Mouse (Mus musculus) liver, postnatal 0 days (tissue): ENCODE measurements at regions not wholly inside any gene's neighbourhood (a gene's known extent, or its start where the extent isn't known, plus 50 kb on each side); places are given as distances from the start of the nearest gene placed in this dataset.

ENCODE experiments used
- ATAC-seq: fragments of 200-750 bp; cut with Nextera tagmentation; 2 replicates; pipeline ENCODE4 v1.8.0; 2017; ENCODE audit warnings: mild to moderate bottlenecking, moderate library complexity
- DNase-seq: peaks from one replicate; pipeline ENCODE4 v3.0.0-alpha.2; 2016
- H3K27ac ChIP-seq: fragments of 300-500 bp; sonication (generic); 2 replicates; pipeline ENCODE4 v1.5.1; 2014; ENCODE audit warnings: antibody characterized with exemption, moderate library complexity, mild to moderate bottlenecking, low read depth
- H3K27me3 ChIP-seq: fragments of 300-500 bp; sonication (generic); 2 replicates; pipeline ENCODE4 v1.6.1; 2014; ENCODE audit warnings: low read length, control low read depth, mixed read lengths; ENCODE audit not compliant: insufficient read depth
- H3K36me3 ChIP-seq: fragments of 300-500 bp; sonication (generic); replicated peaks from 2 replicates; pipeline ENCODE4 v1.6.1; 2014; ENCODE audit warnings: mild to moderate bottlenecking, control low read depth, low read length, moderate library complexity, mixed read lengths; ENCODE audit not compliant: insufficient read depth
- H3K4me1 ChIP-seq: fragments of 300-500 bp; sonication (generic); 2 replicates; pipeline ENCODE4 v1.6.1; 2014; ENCODE audit warnings: antibody characterized with exemption, mild to moderate bottlenecking, control low read depth; ENCODE audit not compliant: insufficient read depth
- H3K4me2 ChIP-seq: fragments of 300-500 bp; sonication (generic); 2 replicates; pipeline ENCODE4 v1.6.1; 2014; ENCODE audit warnings: low read depth, mild to moderate bottlenecking, low read length, moderate library complexity, mixed read lengths
- H3K4me3 ChIP-seq: fragments of 300-500 bp; sonication (generic); 2 replicates; pipeline ENCODE4 v1.5.1; 2014; ENCODE audit warnings: low read depth, low read length
- H3K9ac ChIP-seq: fragments of 300-500 bp; sonication (generic); replicated peaks from 2 replicates; pipeline ENCODE4 v1.6.1; 2014; ENCODE audit warnings: mild to moderate bottlenecking, moderate library complexity
- H3K9me3 ChIP-seq: fragments of 300-500 bp; sonication (generic); 2 replicates; pipeline ENCODE4 v1.6.1; 2016; ENCODE audit warnings: mild to moderate bottlenecking, control low read depth, low read length, mixed read lengths
- CTCF ChIP-seq: sonication (generic); IDR thresholded peaks from 2 replicates; pipeline ENCODE4 v1.5.1; 2016; ENCODE audit warnings: antibody characterized with exemption, low read depth
- EP300 ChIP-seq: IDR thresholded peaks from 2 replicates; pipeline ENCODE4 v1.6.1; 2016; ENCODE audit warnings: antibody characterized with exemption, low read depth, mild to moderate bottlenecking
- whole genome bisulfite sequencing: fragments of 180-500 bp; shearing (Covaris S2); extraction: QIAGEN DNeasy Blood & Tissue Kit; methylation state at CpG from one replicate; pipeline ENCODE4 v1.1.7; 2014; ENCODE audit not compliant: insufficient replicate concordance; 5-methylcytosine and 5-hydroxymethylcytosine counted together

DNA sequence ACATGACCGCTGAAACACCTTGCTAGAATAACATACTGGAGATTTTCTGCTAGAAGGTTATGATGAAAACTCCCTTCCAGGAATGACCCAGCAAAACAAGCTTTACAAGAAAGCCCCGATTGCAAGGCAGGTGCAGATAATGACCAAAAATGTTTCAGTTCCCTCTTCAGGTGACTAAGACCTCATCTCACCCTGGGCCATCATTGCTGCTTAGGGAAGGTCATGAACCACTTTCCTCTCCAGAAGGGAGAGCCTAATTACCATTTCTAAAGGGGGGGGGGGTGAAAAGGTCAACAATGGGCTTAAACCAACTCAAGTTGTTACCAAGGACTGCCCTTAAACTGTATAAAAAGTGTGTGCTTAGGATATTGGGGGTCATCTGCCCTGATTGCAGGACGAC, 59.8 kb upstream of the Speer4c start:
- WGBS, result 38% methylated on average over 3 of the region's 3 CpGs
- no peak overlapping the region for H3K4me3 ChIP-seq
- no peaks in the 10 kb centered on the region for H3K36me3 ChIP-seq
- no peaks in the 10 kb centered on the region for H3K4me1 ChIP-seq
- no peak overlapping the region for H3K9ac ChIP-seq
- H3K9me3 ChIP-seq, result no peaks in the 10 kb centered on the region
- DNase-seq (no peak), ATAC-seq (no peak)
- H3K4me2 ChIP-seq, result no peak overlapping the region
- TF ChIP-seq EP300 (no peak), CTCF (no peak)
- no peak overlapping the region for H3K27ac ChIP-seq
- no peaks in the 10 kb centered on the region for H3K27me3 ChIP-seq

DNA sequence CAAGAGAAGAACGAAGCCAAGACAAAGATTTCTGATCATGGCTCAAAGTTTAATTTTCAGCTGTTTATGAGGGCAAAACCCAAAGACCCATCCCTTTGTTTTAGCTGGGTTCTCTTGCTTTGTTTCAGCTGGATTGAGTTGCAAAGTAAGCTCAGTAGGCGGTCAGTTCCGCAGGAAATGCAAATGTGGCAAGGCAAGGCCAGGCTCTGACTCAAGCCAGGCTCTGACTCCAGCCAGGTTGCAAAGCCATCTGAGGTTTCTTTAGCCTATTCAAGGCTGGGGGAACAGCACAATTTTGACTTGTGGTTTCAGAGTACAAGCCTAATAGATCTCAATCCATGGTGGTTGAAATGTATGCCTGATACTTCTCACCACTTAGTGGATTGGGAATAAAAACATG, 60.5 kb upstream of the Speer4c start:
- Histone ChIP-seq H3K27ac (no peak overlapping the region), H3K27me3 (no peaks in the 10 kb centered on the region), H3K4me2 (no peak overlapping the region), H3K4me1 (no peaks in the 10 kb centered on the region), H3K4me3 (no peak overlapping the region), H3K9ac (no peak overlapping the region), H3K36me3 (no peaks in the 10 kb centered on the region), H3K9me3 (no peaks in the 10 kb centered on the region)
- DNase-seq (no peak), ATAC-seq (no peak)
- WGBS, result 28% methylated on average over 3 of the region's 3 CpGs
- TF ChIP-seq CTCF (no peak), EP300 (no peak)

DNA sequence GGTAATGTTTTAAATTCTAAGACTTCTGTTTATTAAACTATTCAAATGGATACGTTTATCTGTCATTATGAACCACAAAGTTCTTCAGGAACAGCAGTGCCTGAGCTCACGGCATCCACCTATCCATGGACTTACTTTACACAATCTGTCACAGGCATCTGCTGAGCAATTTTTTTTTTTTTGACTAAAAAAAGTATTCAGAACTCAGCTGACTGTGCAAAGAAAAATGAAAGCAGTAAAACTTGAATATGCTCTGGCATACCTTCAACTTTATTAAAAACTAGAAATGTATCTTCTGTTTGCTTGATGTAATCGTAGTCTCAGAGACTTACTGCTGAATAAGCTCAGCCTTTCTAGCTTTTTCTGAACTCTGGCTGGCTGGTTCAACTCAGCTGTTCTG, 62.0 kb upstream of the Speer4c start:
- Histone ChIP-seq H3K9me3 (no peaks in the 10 kb centered on the region), H3K4me1 (no peaks in the 10 kb centered on the region), H3K27ac (no peak overlapping the region), H3K27me3 (no peaks in the 10 kb centered on the region), H3K36me3 (no peaks in the 10 kb centered on the region), H3K9ac (no peak overlapping the region), H3K4me3 (no peak overlapping the region), H3K4me2 (no peak overlapping the region)
- 63% methylated on average over 3 of the region's 3 CpGs for WGBS
- no peak for DNase-seq
- TF ChIP-seq CTCF (no peak), EP300 (no peak)
- no peak for ATAC-seq

DNA sequence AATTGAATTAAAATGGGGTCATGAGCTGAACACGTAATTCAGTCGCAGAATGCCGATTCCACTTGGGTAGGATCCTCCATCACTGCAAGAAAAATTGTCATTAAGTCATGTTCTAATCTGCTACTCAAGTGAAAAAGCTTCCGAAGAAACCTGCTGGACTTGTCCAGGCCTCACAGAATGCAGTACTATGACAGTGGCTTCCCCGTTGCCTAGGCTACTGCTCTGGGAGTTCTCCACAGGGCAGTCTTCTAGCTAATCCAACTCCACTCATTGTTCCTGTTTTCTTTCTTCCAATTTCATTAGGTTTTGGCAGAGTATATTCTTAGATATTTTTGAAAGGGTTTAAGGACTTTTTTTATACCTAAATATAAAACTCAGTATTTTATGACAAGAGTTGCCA, 89.5 kb upstream of the Speer4c start:
- H3K36me3 ChIP-seq, result no peaks in the 10 kb centered on the region
- H3K9ac ChIP-seq, result no peak overlapping the region
- no peaks in the 10 kb centered on the region for H3K4me1 ChIP-seq
- no peak overlapping the region for H3K4me2 ChIP-seq
- WGBS, result 83% methylated on average over 5 of the region's 5 CpGs
- no peak overlapping the region for H3K27ac ChIP-seq
- no peaks in the 10 kb centered on the region for H3K9me3 ChIP-seq
- TF ChIP-seq EP300, result no peak
- TF ChIP-seq CTCF, result no peak
- ATAC-seq (no peak), DNase-seq (no peak)
- no peak overlapping the region for H3K4me3 ChIP-seq
- no peaks in the 10 kb centered on the region for H3K27me3 ChIP-seq

DNA sequence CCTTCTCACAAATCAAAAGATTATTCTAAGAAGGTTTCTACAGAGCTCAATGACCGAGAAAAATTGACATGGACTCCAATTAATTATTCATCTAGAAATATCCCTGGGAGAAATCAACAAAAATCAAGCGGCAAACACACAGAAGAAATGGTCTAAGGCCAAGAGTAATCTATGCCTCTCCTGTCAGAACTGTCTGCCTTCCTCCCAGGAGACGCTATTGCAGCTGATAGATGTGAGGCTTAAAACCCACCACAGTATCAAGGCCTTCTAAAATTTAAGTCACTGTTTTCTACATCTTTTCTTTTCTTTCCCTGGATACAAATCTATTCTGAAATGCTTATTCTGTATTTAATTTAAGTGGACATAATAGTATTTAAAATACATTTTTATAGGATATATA, 102.8 kb upstream of the Speer4c start:
- Histone ChIP-seq H3K36me3 (no peaks in the 10 kb centered on the region), H3K9ac (no peak overlapping the region), H3K4me1 (no peaks in the 10 kb centered on the region), H3K27me3 (no peaks in the 10 kb centered on the region), H3K9me3 (no peaks in the 10 kb centered on the region), H3K27ac (no peak overlapping the region), H3K4me3 (no peak overlapping the region), H3K4me2 (no peak overlapping the region)
- no peak for DNase-seq
- TF ChIP-seq CTCF (no peak), EP300 (no peak)
- 67% methylated on average over 3 of the region's 3 CpGs for WGBS
- no peak for ATAC-seq

DNA sequence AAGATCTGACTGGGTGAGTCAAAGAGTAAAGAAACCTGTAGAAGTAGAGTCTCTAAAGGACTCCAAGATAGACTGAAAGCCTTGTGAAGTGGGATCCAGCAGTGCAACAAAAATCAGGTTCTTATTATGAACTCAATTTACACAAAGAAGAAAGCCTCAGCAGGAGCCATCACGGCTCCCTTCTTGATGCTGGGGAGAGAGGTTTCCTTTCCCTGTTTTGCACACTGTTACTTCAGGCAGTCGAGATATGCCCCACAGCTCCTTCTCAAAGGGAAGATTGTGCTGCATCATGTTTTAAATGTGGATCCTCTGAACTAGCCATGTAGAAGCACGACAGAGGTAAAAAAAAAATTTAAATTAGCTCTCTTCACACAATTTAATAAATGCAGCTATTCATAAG, 103.3 kb upstream of the Speer4c start:
- ATAC-seq (no peak), DNase-seq (no peak)
- H3K4me3 ChIP-seq, result no peak overlapping the region
- no peaks in the 10 kb centered on the region for H3K36me3 ChIP-seq
- H3K27ac ChIP-seq, result no peak overlapping the region
- TF ChIP-seq CTCF (no peak), EP300 (no peak)
- H3K27me3 ChIP-seq, result no peaks in the 10 kb centered on the region
- H3K4me2 ChIP-seq, result no peak overlapping the region
- H3K9ac ChIP-seq, result no peak overlapping the region
- H3K9me3 ChIP-seq, result no peaks in the 10 kb centered on the region
- WGBS, result 57% methylated on average over 3 of the region's 3 CpGs
- H3K4me1 ChIP-seq, result no peaks in the 10 kb centered on the region

DNA sequence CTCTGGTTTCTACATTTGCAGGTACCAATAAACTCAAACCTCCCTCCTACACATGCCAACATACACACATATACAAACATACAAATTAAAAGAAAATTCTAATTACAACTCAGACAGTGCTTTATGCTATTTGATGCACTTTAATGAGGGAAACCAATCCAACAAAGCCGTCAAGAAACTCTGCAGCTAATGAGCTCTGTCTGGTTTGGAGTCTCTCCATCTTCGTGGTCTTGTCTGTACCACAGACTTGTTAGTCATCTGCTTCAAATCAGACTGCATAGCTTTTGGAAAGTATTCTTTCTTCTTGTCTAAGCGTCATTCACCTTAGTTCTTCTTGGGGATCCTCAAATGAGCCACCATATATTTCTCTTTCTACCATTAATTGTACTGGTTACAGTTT, 108.9 kb upstream of the Speer4c start:
- Histone ChIP-seq H3K4me1 (no peaks in the 10 kb centered on the region), H3K36me3 (no peaks in the 10 kb centered on the region), H3K4me3 (no peak overlapping the region), H3K4me2 (no peak overlapping the region), H3K27me3 (no peaks in the 10 kb centered on the region), H3K9me3 (no peaks in the 10 kb centered on the region), H3K9ac (no peak overlapping the region), H3K27ac (no peak overlapping the region)
- no peak for TF ChIP-seq EP300
- no peak for TF ChIP-seq CTCF
- 72% methylated on average over 3 of the region's 3 CpGs for WGBS
- DNase-seq, result no peak
- ATAC-seq, result no peak
